Mouse (Mus musculus) lung, embryonic 15.5 days (tissue): ENCODE data around the gene Nckap1. TPM values are rescaled to one million over a fixed set of nuclear protein-coding genes. Genes with fewer than 3 reads are reported as not detected.

Experiments used
- ATAC-seq: fragments of 200-750 bp; cut with Nextera tagmentation; 2 replicates; pipeline ENCODE4 v1.8.0; 2017; ENCODE audit warnings: moderate number of reproducible peaks, borderline replicate concordance; ENCODE audit not compliant: low FRiP score, low TSS enrichment; ENCODE audit errors: extremely low read depth
- H3K27ac ChIP-seq: fragments of 300-500 bp; sonication (generic); 2 replicates; pipeline ENCODE4 v1.5.1; 2015; ENCODE audit warnings: moderate library complexity, mild to moderate bottlenecking, inconsistent platforms
- H3K27me3 ChIP-seq: fragments of 300-500 bp; sonication (generic); 2 replicates; pipeline ENCODE4 v1.6.1; 2015; ENCODE audit warnings: inconsistent platforms
- H3K36me3 ChIP-seq: fragments of 300-500 bp; sonication (generic); 2 replicates; pipeline ENCODE4 v1.6.1; 2015; ENCODE audit warnings: inconsistent platforms
- H3K4me1 ChIP-seq: fragments of 300-500 bp; sonication (generic); 2 replicates; pipeline ENCODE4 v1.6.1; 2015; ENCODE audit warnings: inconsistent platforms
- H3K4me2 ChIP-seq: fragments of 300-500 bp; sonication (generic); 2 replicates; pipeline ENCODE4 v1.6.1; 2015; ENCODE audit warnings: inconsistent platforms, mild to moderate bottlenecking, moderate library complexity
- H3K4me3 ChIP-seq: fragments of 300-500 bp; sonication (generic); 2 replicates; pipeline ENCODE4 v1.5.1; 2015; ENCODE audit warnings: mild to moderate bottlenecking, inconsistent platforms
- H3K9ac ChIP-seq: fragments of 300-500 bp; sonication (generic); 2 replicates; pipeline ENCODE4 v1.6.1; 2015; ENCODE audit warnings: inconsistent platforms
- H3K9me3 ChIP-seq: fragments of 300-500 bp; sonication (generic); 2 replicates; pipeline ENCODE4 v1.6.1; 2016; ENCODE audit warnings: inconsistent platforms
- WGBS: fragments of 180-500 bp; shearing (Covaris S2); methylation state at CpG from one replicate; pipeline ENCODE4 v1.1.7; 2015; 5-methylcytosine and 5-hydroxymethylcytosine counted together
- polyA plus RNA-seq: library from polyadenylated mRNA; unstranded; fragments of >200 nt; fragmentation: Nextera tagmentation; extraction: Ambion mirVana; gene quantifications from 2 replicates; pipeline ENCODE4 v1.2.1, GENCODE M21; 2015

Gene Nckap1
- 76.0 and 76.2 TPM in 2 replicates for polyA plus RNA-seq

GRCm38 (mm10) chr2:80581043-80581711 is at the start of gene Nckap1:
Nckap1 (minus strand) TSS chr2:80581380.
- H3K4me2 ChIP-seq, result peak within 1 kb of the TSS; percentile 69
- H3K9me3 ChIP-seq, result no peaks in the 10 kb centered on the region
- no peaks in the 10 kb centered on the region for H3K27me3 ChIP-seq
- ATAC-seq, result peak; percentile 92
- WGBS, result under 1% methylated on average over 65 of the region's 88 CpGs
- H3K4me1 ChIP-seq, result peaks cover 13% of the 10 kb centered on the region
- H3K9ac ChIP-seq, result peak within 1 kb of the TSS; percentile 96
- H3K36me3 ChIP-seq, result no peaks in the 10 kb centered on the region
- peak within 1 kb of the TSS; percentile 98 for H3K4me3 ChIP-seq
- H3K27ac ChIP-seq, result peak within 1 kb of the TSS; percentile 99

GRCm38 (mm10) chr2:80624523-80624922 is 43.3 kb upstream of the Nckap1 start:
- ATAC-seq, result no peak
- Histone ChIP-seq H3K9me3 (no peaks in the 10 kb centered on the region), H3K4me2 (no peak overlapping the region), H3K27ac (no peak overlapping the region), H3K4me3 (no peak overlapping the region), H3K36me3 (peaks cover 15% of the 10 kb centered on the region; the same call in 1 of the 2 replicates), H3K4me1 (no peaks in the 10 kb centered on the region), H3K27me3 (no peaks in the 10 kb centered on the region), H3K9ac (no peak overlapping the region)
- 91% methylated on average over 4 of the region's 4 CpGs for WGBS

GRCm38 (mm10) chr2:80621921-80622320 is 40.7 kb upstream of the Nckap1 start:
- H3K27me3 ChIP-seq, result no peaks in the 10 kb centered on the region
- no peak overlapping the region for H3K4me2 ChIP-seq
- 76% methylated on average over 3 of the region's 3 CpGs for WGBS
- peaks cover 15% of the 10 kb centered on the region; the same call in 1 of the 2 replicates for H3K36me3 ChIP-seq
- no peaks in the 10 kb centered on the region for H3K9me3 ChIP-seq
- ATAC-seq, result no peak
- H3K9ac ChIP-seq, result no peak overlapping the region
- H3K27ac ChIP-seq, result no peak overlapping the region
- H3K4me3 ChIP-seq, result no peak overlapping the region
- peaks cover 10% of the 10 kb centered on the region for H3K4me1 ChIP-seq

GRCm38 (mm10) chr2:80618991-80619390 is 37.8 kb upstream of the Nckap1 start:
- Histone ChIP-seq H3K4me1 (peaks cover 10% of the 10 kb centered on the region), H3K4me2 (no peak overlapping the region), H3K27me3 (no peaks in the 10 kb centered on the region), H3K9ac (no peak overlapping the region), H3K9me3 (no peaks in the 10 kb centered on the region), H3K27ac (no peak overlapping the region), H3K36me3 (0 out of 2 replicates have a peak, but pooled peaks cover 5% of the 10 kb centered on the region), H3K4me3 (no peak overlapping the region)
- WGBS, result 81% methylated on average over 3 of the region's 3 CpGs
- ATAC-seq, result no peak

GRCm38 (mm10) chr2:80616854-80617737 is 35.9 kb upstream of the Nckap1 start, which contains the start of the genes Dusp19 and Nup35:
Dusp19 (plus strand) TSS chr2:80617045.
Nup35 (plus strand) TSS chr2:80617236.
- ATAC-seq, result peak; percentile 100
- Histone ChIP-seq H3K9me3 (no peaks in the 10 kb centered on the region), H3K4me2 (peak within 1 kb of the TSS; percentile 69), H3K4me3 (peak within 1 kb of the TSS; percentile 63), H3K9ac (peak within 1 kb of the TSS; percentile 61), H3K36me3 (no peaks in the 10 kb centered on the region), H3K27ac (peak within 1 kb of the TSS; percentile 27), H3K27me3 (no peaks in the 10 kb centered on the region), H3K4me1 (peaks cover 10% of the 10 kb centered on the region)
- WGBS, result under 1% methylated on average over 21 of the region's 21 CpGs

DNA sequence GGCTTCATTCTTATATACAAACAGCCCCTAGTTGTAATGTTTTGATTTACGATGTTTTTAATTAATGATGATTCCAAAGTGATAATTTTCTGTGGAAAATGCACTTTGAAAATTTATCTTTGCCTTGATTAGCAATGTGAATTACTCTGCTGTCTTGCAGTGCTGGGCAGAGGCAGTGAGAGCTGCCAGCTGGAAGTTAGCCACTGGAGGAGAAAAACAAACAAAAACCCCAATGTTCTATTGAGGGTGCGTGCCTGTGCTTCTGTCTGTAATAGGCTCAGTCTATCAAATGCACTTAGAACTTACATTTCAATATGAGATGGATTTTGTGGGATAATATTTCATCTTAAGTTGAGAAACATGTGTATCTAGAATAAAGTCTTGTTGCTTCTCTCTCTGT is 31.6 kb upstream of the Nckap1 start:
- no peak overlapping the region for H3K9ac ChIP-seq
- H3K4me2 ChIP-seq, result no peak overlapping the region
- no peak overlapping the region for H3K4me3 ChIP-seq
- H3K27me3 ChIP-seq, result no peaks in the 10 kb centered on the region
- no peak for ATAC-seq
- H3K36me3 ChIP-seq, result no peaks in the 10 kb centered on the region
- no peak overlapping the region for H3K27ac ChIP-seq
- peaks cover 1% of the 10 kb centered on the region for H3K4me1 ChIP-seq
- WGBS, result 41% methylated on average over 2 of the region's 2 CpGs
- no peaks in the 10 kb centered on the region for H3K9me3 ChIP-seq

DNA sequence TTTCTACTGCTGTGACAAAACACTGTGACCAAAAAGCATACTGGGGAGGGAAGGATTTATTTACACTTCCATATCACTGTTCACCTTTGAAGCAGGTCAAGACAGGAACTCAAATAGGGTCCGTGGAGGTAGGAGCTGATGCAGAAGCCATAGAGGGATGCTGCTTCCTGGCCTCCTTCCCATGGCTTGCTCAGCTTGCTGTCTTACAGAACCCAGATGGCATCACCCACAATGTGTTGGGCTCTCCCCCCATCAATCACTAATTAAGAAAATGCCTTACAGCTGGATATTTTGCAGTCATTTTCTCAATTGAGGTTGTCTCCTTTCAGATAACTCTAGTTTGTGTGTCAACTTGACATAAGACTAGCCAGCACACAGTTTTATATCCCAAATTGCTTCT is 31.1 kb upstream of the Nckap1 start:
- H3K4me3 ChIP-seq, result no peak overlapping the region
- no peak for ATAC-seq
- no peak overlapping the region for H3K4me2 ChIP-seq
- H3K27ac ChIP-seq, result no peak overlapping the region
- H3K4me1 ChIP-seq, result no peaks in the 10 kb centered on the region
- H3K9ac ChIP-seq, result no peak overlapping the region
- 34% methylated on average over 1 of the region's 1 CpGs for WGBS
- no peaks in the 10 kb centered on the region for H3K9me3 ChIP-seq
- no peaks in the 10 kb centered on the region for H3K27me3 ChIP-seq
- H3K36me3 ChIP-seq, result no peaks in the 10 kb centered on the region

GRCm38 (mm10) chr2:80603771-80604426 is 22.7 kb upstream of the Nckap1 start:
- ATAC-seq, result no peak
- Histone ChIP-seq H3K9ac (no peak overlapping the region), H3K27me3 (no peaks in the 10 kb centered on the region), H3K36me3 (no peaks in the 10 kb centered on the region), H3K4me1 (no peaks in the 10 kb centered on the region), H3K4me3 (no peak overlapping the region), H3K9me3 (no peaks in the 10 kb centered on the region), H3K4me2 (no peak overlapping the region), H3K27ac (no peak overlapping the region)
- WGBS, result 92% methylated on average over 19 of the region's 19 CpGs

GRCm38 (mm10) chr2:80602756-80603155 is 21.6 kb upstream of the Nckap1 start:
- Histone ChIP-seq H3K9ac (no peak overlapping the region), H3K4me3 (no peak overlapping the region), H3K27ac (no peak overlapping the region), H3K36me3 (no peaks in the 10 kb centered on the region), H3K4me2 (no peak overlapping the region), H3K4me1 (no peaks in the 10 kb centered on the region), H3K9me3 (no peaks in the 10 kb centered on the region), H3K27me3 (no peaks in the 10 kb centered on the region)
- no peak for ATAC-seq
- WGBS, result 90% methylated on average over 13 of the region's 13 CpGs

GRCm38 (mm10) chr2:80600611-80601010 is 19.4 kb upstream of the Nckap1 start:
- ATAC-seq, result no peak
- H3K27me3 ChIP-seq, result no peaks in the 10 kb centered on the region
- no peak overlapping the region for H3K9ac ChIP-seq
- no peaks in the 10 kb centered on the region for H3K4me1 ChIP-seq
- no peaks in the 10 kb centered on the region for H3K36me3 ChIP-seq
- H3K4me3 ChIP-seq, result no peak overlapping the region
- H3K9me3 ChIP-seq, result no peaks in the 10 kb centered on the region
- H3K27ac ChIP-seq, result no peak overlapping the region
- H3K4me2 ChIP-seq, result no peak overlapping the region

DNA sequence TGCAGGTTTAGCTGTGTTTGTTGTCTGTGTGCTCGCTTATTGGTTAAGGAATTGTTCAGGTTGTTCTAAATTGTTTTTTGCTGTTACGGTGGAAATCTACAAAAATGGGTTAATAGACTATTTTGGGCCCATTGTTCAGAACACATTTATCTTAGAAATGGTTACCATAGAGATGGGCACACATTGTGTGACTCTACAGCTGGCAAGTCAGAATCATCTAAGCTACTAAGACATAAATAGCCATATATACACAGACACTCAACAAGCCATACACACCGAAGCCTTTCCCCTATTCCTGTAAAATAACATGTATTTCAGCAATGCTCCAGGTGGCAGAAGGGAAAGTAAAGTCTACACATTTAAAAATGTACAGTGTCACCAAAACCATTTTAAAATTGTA is 18.7 kb upstream of the Nckap1 start:
- H3K4me3 ChIP-seq, result no peak overlapping the region
- no peaks in the 10 kb centered on the region for H3K27me3 ChIP-seq
- H3K27ac ChIP-seq, result no peak overlapping the region
- H3K4me1 ChIP-seq, result no peaks in the 10 kb centered on the region
- H3K9ac ChIP-seq, result no peak overlapping the region
- H3K36me3 ChIP-seq, result no peaks in the 10 kb centered on the region
- H3K9me3 ChIP-seq, result no peaks in the 10 kb centered on the region
- no peak overlapping the region for H3K4me2 ChIP-seq
- WGBS, result 80% methylated on average over 3 of the region's 3 CpGs
- ATAC-seq, result no peak
